Mouse (Mus musculus) MEL (cell line): ENCODE data around the gene Aars.

Experiments used
- CHD1 ChIP-seq: IDR thresholded peaks from 2 replicates; pipeline ENCODE4 v1.6.1; 2012; ENCODE audit warnings: low read depth, mild to moderate bottlenecking, inconsistent platforms, low read length, improper control_type of control experiment
- CTCF ChIP-seq, 3 experiments: IDR thresholded peaks in 2 of 3; conservative IDR thresholded peaks in 1 of 3; 2 replicates each; pipeline ENCODE4 v1.5.1; 2011 to 2012; ENCODE audit warnings: low read length in 3 of 3, low read depth in 2 of 3, mild to moderate bottlenecking in 2 of 3, improper control_type of control experiment in 1 of 3, inconsistent platforms in 1 of 3, mixed read lengths in 1 of 3, moderate library complexity in 1 of 3; ENCODE audit not compliant: control insufficient read depth in 1 of 3, insufficient read depth in 1 of 3, poor library complexity in 1 of 3, severe bottlenecking in 1 of 3
- ELF1 ChIP-seq: IDR thresholded peaks from 2 replicates; pipeline ENCODE4 v1.6.1; 2014; ENCODE audit warnings: low read depth, mild to moderate bottlenecking, inconsistent platforms, low read length, improper control_type of control experiment, moderate library complexity
- GATA1 ChIP-seq: IDR thresholded peaks from 2 replicates; pipeline ENCODE4 v1.6.1; 2011; ENCODE audit warnings: low read depth, low read length, improper control_type of control experiment
- KAT2A ChIP-seq: conservative IDR thresholded peaks from 2 replicates; pipeline ENCODE4 v1.6.1; 2012; ENCODE audit warnings: low read depth, low read length, improper control_type of control experiment, inconsistent platforms
- MAFK ChIP-seq: IDR thresholded peaks from 2 replicates; pipeline ENCODE4 v1.6.1; 2011; ENCODE audit warnings: low read depth, mild to moderate bottlenecking, low read length, improper control_type of control experiment, borderline replicate concordance
- MAX ChIP-seq: IDR thresholded peaks from 2 replicates; pipeline ENCODE4 v1.6.1; 2011; ENCODE audit warnings: low read length, improper control_type of control experiment
- MAZ ChIP-seq: IDR thresholded peaks from 2 replicates; pipeline ENCODE4 v1.6.1; 2012; ENCODE audit warnings: low read depth, mild to moderate bottlenecking, inconsistent platforms, low read length, improper control_type of control experiment
- POLR2A ChIP-seq, 2 experiments: IDR thresholded peaks; 2 replicates each; pipeline ENCODE4 v1.6.1; 2011 to 2012; ENCODE audit warnings: low read length in 2 of 2, mild to moderate bottlenecking in 2 of 2, control low read depth in 1 of 2, improper control_type of control experiment in 1 of 2, low read depth in 1 of 2, moderate library complexity in 1 of 2; ENCODE audit not compliant: control insufficient read depth in 1 of 2, insufficient read depth in 1 of 2, poor library complexity in 1 of 2
- SIN3A ChIP-seq: IDR thresholded peaks from 2 replicates; pipeline ENCODE4 v1.6.1; 2012; ENCODE audit warnings: low read length, improper control_type of control experiment, inconsistent platforms
- USF1 ChIP-seq: IDR thresholded peaks from 2 replicates; pipeline ENCODE4 v1.6.1; 2014; ENCODE audit warnings: low read depth, mild to moderate bottlenecking, inconsistent platforms, low read length, improper control_type of control experiment, moderate library complexity
- ZMIZ1 ChIP-seq: IDR thresholded peaks from 2 replicates; pipeline ENCODE4 v1.6.1; 2012; ENCODE audit warnings: low read depth, mild to moderate bottlenecking, inconsistent platforms, low read length, improper control_type of control experiment, moderate library complexity
- ZNF384 ChIP-seq: IDR thresholded peaks from 2 replicates; pipeline ENCODE4 v1.6.1; 2012; ENCODE audit warnings: low read depth, mild to moderate bottlenecking, inconsistent platforms, low read length, improper control_type of control experiment

- TF ChIP-seq CTCF (IDR thresholded peaks at IDR 0.05 in 2 of 3, conservative IDR thresholded peaks at IDR 0.05 in 1 of 3; ENCODE audit: control insufficient read depth in 1 of 3, insufficient read depth in 1 of 3, low read depth in 2 of 3, low read length in 3 of 3, poor library complexity in 1 of 3, severe bottlenecking in 1 of 3), result no peak
- no peak for TF ChIP-seq MAX
- TF ChIP-seq POLR2A (IDR thresholded peaks at IDR 0.05; ENCODE audit: control insufficient read depth in 1 of 2, insufficient read depth in 1 of 2, low read depth in 1 of 2, low read length in 2 of 2, poor library complexity in 1 of 2), result no peak
- no peak for TF ChIP-seq KAT2A
- TF ChIP-seq USF1, result no peak
- TF ChIP-seq MAFK, result no peak
- TF ChIP-seq ZMIZ1, result no peak
- no peak for TF ChIP-seq MAZ
- TF ChIP-seq CHD1, result no peak
- TF ChIP-seq GATA1, result no peak
- no peak for TF ChIP-seq ELF1
- TF ChIP-seq SIN3A, result no peak
- no peak for TF ChIP-seq ZNF384
Observed at GRCm38 (mm10) chr8:111079461-111079860, 46.5 kb downstream of the Aars start.
